Mouse (Mus musculus): ENCODE data around the gene Dpp8. TPM values are rescaled to one million over a fixed set of nuclear protein-coding genes. Genes with fewer than 3 reads are reported as not detected.

Dpp8 gene
- total RNA-seq, 1 experiment = 17.9 TPM

GRCm38 (mm10) chr9:65020128-65020527, 12.1 kb upstream of the Dpp8 start:
- in situ Hi-C loops (cut with MboI; ENCODE audit: low sequenced_read_pairs in 2 of 2, unreplicated experiment in 2 of 2) = no loop called here
- no peak for DNase-seq (ENCODE audit: low read depth, low spot score)
- peaks cover 2 to 6% of the 10 kb centered on the region in 2 experiments; a peak in 2 of 4 replicates for H3K4me1 ChIP-seq (ENCODE audit: control insufficient read depth in 2 of 2, insufficient read depth in 2 of 2, low read length in 2 of 2, poor library complexity in 1 of 2)
- TF ChIP-seq ZNF384 (IDR thresholded peaks at IDR 0.05; ENCODE audit: low read depth, low read length) = no peak
- no peak for TF ChIP-seq MAFK (IDR thresholded peaks at IDR 0.05; ENCODE audit: insufficient read depth, low read depth, low read length)
- no peak for TF ChIP-seq CHD2 (IDR thresholded peaks at IDR 0.05; ENCODE audit: low read depth, low read length)
- H3K4me3 ChIP-seq (ENCODE audit: insufficient read depth in 1 of 2, low read depth in 1 of 2, low read length in 2 of 2, poor library complexity in 1 of 2, severe bottlenecking in 1 of 2) = no peak overlapping the region; a peak in 1 of 4 replicates
- no peaks in the 10 kb centered on the region for H3K36me3 ChIP-seq (ENCODE audit: control insufficient read depth, insufficient read depth, low read length, poor library complexity, severe bottlenecking)
- no peak overlapping the region for H3K27ac ChIP-seq (ENCODE audit: insufficient read depth, low read depth, low read length, poor library complexity, severe bottlenecking)
- no peak overlapping the region for H3K9ac ChIP-seq (ENCODE audit: insufficient read depth, low read depth, low read length, poor library complexity, severe bottlenecking)
- no peaks in the 10 kb centered on the region for H3K9me3 ChIP-seq (ENCODE audit: control insufficient read depth, insufficient read depth, low read depth, low read length)

- H3K4me1 ChIP-seq (ENCODE audit: control insufficient read depth in 2 of 2, insufficient read depth in 2 of 2, low read length in 2 of 2, poor library complexity in 1 of 2) = peaks cover 2 to 6% of the 10 kb centered on the region in 2 experiments; a peak in 2 of 4 replicates
- DNase-seq (ENCODE audit: low read depth, low spot score) = peak; percentile 87
- H3K27ac ChIP-seq (ENCODE audit: insufficient read depth, low read depth, low read length, poor library complexity, severe bottlenecking) = no peak within 1 kb of the TSS; the same call in 1 of the 2 replicates
- TF ChIP-seq ZNF384 (IDR thresholded peaks at IDR 0.05; ENCODE audit: low read depth, low read length) (no peak), HCFC1 (IDR thresholded peaks at IDR 0.05; ENCODE audit: borderline replicate concordance, insufficient read depth, low read length) (peak; percentile 33; the same call in 1 of the 2 replicates), ZC3H11A (IDR thresholded peaks at IDR 0.05; ENCODE audit: borderline replicate concordance, low read depth, low read length) (no peak), MAFK (IDR thresholded peaks at IDR 0.05; ENCODE audit: insufficient read depth, low read depth, low read length) (peak; percentile 20; the same call in 1 of the 2 replicates), CHD2 (IDR thresholded peaks at IDR 0.05; ENCODE audit: low read depth, low read length) (no peak)
- no peaks in the 10 kb centered on the region for H3K36me3 ChIP-seq (ENCODE audit: control insufficient read depth, insufficient read depth, low read length, poor library complexity, severe bottlenecking)
- no peaks in the 10 kb centered on the region for H3K9me3 ChIP-seq (ENCODE audit: control insufficient read depth, insufficient read depth, low read depth, low read length)
- H3K9ac ChIP-seq (ENCODE audit: insufficient read depth, low read depth, low read length, poor library complexity, severe bottlenecking) = peak within 1 kb of the TSS; percentile 87
- H3K4me3 ChIP-seq (ENCODE audit: insufficient read depth in 1 of 2, low read depth in 1 of 2, low read length in 2 of 2, poor library complexity in 1 of 2, severe bottlenecking in 1 of 2) = peak within 1 kb of the TSS; percentile 85 to 99
- in situ Hi-C loops (cut with MboI; ENCODE audit: low sequenced_read_pairs in 2 of 2, unreplicated experiment in 2 of 2) = no loop called here
Measured at GRCm38 (mm10) chr9:65020991-65021886, 11.0 kb upstream of the Dpp8 start, which contains the start of gene Hacd3. Gene Hacd3, minus strand, starts transcription at chr9:65021693.

GRCm38 (mm10) chr9:65021887-65022579, 10.2 kb upstream of the Dpp8 start:
- Histone ChIP-seq H3K9ac (ENCODE audit: insufficient read depth, low read depth, low read length, poor library complexity, severe bottlenecking) (peak overlapping the region; percentile 61; the same call in 1 of the 2 replicates), H3K4me3 (ENCODE audit: insufficient read depth in 1 of 2, low read depth in 1 of 2, low read length in 2 of 2, poor library complexity in 1 of 2, severe bottlenecking in 1 of 2) (peak overlapping the region; percentile 18 to 72; a peak in 3 of 4 replicates), H3K36me3 (ENCODE audit: control insufficient read depth, insufficient read depth, low read length, poor library complexity, severe bottlenecking) (no peaks in the 10 kb centered on the region), H3K27ac (ENCODE audit: insufficient read depth, low read depth, low read length, poor library complexity, severe bottlenecking) (no peak overlapping the region), H3K9me3 (ENCODE audit: control insufficient read depth, insufficient read depth, low read depth, low read length) (no peaks in the 10 kb centered on the region), H3K4me1 (ENCODE audit: control insufficient read depth in 2 of 2, insufficient read depth in 2 of 2, low read length in 2 of 2, poor library complexity in 1 of 2) (peaks cover 2 to 6% of the 10 kb centered on the region in 2 experiments; a peak in 2 of 4 replicates)
- DNase-seq (ENCODE audit: low read depth, low spot score) = no peak
- in situ Hi-C loops (cut with MboI; ENCODE audit: low sequenced_read_pairs in 2 of 2, unreplicated experiment in 2 of 2) = no loop called here
- TF ChIP-seq MAFK (IDR thresholded peaks at IDR 0.05; ENCODE audit: insufficient read depth, low read depth, low read length) (no peak), CHD2 (IDR thresholded peaks at IDR 0.05; ENCODE audit: low read depth, low read length) (no peak), HCFC1 (IDR thresholded peaks at IDR 0.05; ENCODE audit: borderline replicate concordance, insufficient read depth, low read length) (no peak)

- no peak overlapping the region for H3K27ac ChIP-seq (ENCODE audit: insufficient read depth, low read depth, low read length, poor library complexity, severe bottlenecking)
- H3K36me3 ChIP-seq (ENCODE audit: control insufficient read depth, insufficient read depth, low read length, poor library complexity, severe bottlenecking) = no peaks in the 10 kb centered on the region
- H3K4me1 ChIP-seq (ENCODE audit: control insufficient read depth in 2 of 2, insufficient read depth in 2 of 2, low read length in 2 of 2, poor library complexity in 1 of 2) = peaks cover 2 to 6% of the 10 kb centered on the region in 2 experiments; a peak in 2 of 4 replicates
- TF ChIP-seq MAFK (IDR thresholded peaks at IDR 0.05; ENCODE audit: insufficient read depth, low read depth, low read length) (peak; percentile 82), ZC3H11A (IDR thresholded peaks at IDR 0.05; ENCODE audit: borderline replicate concordance, low read depth, low read length) (no peak), ZNF384 (IDR thresholded peaks at IDR 0.05; ENCODE audit: low read depth, low read length) (no peak)
- no peaks in the 10 kb centered on the region for H3K9me3 ChIP-seq (ENCODE audit: control insufficient read depth, insufficient read depth, low read depth, low read length)
- H3K9ac ChIP-seq (ENCODE audit: insufficient read depth, low read depth, low read length, poor library complexity, severe bottlenecking) = no peak overlapping the region
- peak; percentile 15 for DNase-seq (ENCODE audit: low read depth, low spot score)
- in situ Hi-C loops (cut with MboI; ENCODE audit: low sequenced_read_pairs in 2 of 2, unreplicated experiment in 2 of 2) = no loop called here
- no peak overlapping the region for H3K4me3 ChIP-seq (ENCODE audit: insufficient read depth in 1 of 2, low read depth in 1 of 2, low read length in 2 of 2, poor library complexity in 1 of 2, severe bottlenecking in 1 of 2)
Measured at GRCm38 (mm10) chr9:65022580-65023135, 9.6 kb upstream of the Dpp8 start.
